Mouse (Mus musculus): ENCODE measurements around the gene Cubn.

DNA sequence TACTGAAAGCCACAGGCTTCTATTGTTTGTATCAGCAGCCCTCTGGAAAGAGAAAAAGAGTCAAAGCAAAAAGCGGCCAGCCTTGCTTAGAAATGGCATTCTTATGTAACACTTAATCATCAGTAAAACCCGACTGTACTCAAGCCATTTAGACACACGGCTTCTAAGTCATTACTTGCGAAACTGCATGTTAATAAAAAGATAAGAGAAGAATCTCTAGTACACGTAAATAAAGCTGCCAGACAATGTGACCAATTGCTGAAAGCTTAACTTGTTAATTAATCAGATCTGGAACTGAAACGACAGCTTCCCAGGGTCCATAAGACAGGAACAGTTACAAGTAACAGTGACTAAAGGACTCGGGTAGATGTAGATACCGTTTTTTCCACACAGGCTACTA lies 30.5 kb upstream of the Cubn start:
- TF ChIP-seq GATA1 (IDR thresholded peaks at IDR 0.05; ENCODE audit: low read length) (no peak), TAL1 (IDR thresholded peaks at IDR 0.05; ENCODE audit: low read length) (no peak)
